Mouse (Mus musculus) gastrocnemius, postnatal 36 days (tissue): Measurements from ENCODE around the gene Cd59b. TPM values are rescaled to one million over a fixed set of nuclear protein-coding genes. Genes with fewer than 3 reads are reported as not detected.

Source experiments
- DNase-seq, 2 experiments: peaks; one replicate each; pipeline ENCODE4 v3.0.0; 2022
- intact Hi-C: fragments of 180-260 bp; cut with DNase I; formaldehyde crosslinking; loops from one replicate; pipeline ENCODE4 v1.15.1; 2025
- long read RNA-seq, 2 experiments: library from polyadenylated mRNA; stranded (forward); transcript quantifications; one replicate each; pipeline ENCODE4 v2.0.0; 2021
- total RNA-seq, 2 experiments: library from RNA; stranded (reverse); gene quantifications; 2 replicates each; pipeline ENCODE4 v1.2.3; 2021

The Cd59b gene
- 1 to 10 TPM; 1.6 to 2.9 TPM for total RNA-seq
- long read RNA-seq, experiment 1, partial matches to known transcripts = 1 of 5 reads
- long read RNA-seq, experiment 1, other reads (novel, unspliced or antisense) = 1 of 5 reads
- long read RNA-seq, experiment 2, transcript Cd59b-204 (4 exons, 436 nt) = major isoform, 6 of 7 reads
- long read RNA-seq, experiment 2, partial matches to known transcripts = 0 of 7 reads
- long read RNA-seq, experiment 2, other reads (novel, unspliced or antisense) = 1 of 7 reads

- intact Hi-C loops = loop anchor here (2.0 kb wide), 1 partner anchor 23 kb away; no protein-coding TSS in a partner anchor
- DNase-seq = peak; percentile 17 to 30
Measured at GRCm38 (mm10) chr2:104069704-104070185, at the start of gene Cd59b. Cd59b (plus strand) TSS chr2:104069849.

DNA sequence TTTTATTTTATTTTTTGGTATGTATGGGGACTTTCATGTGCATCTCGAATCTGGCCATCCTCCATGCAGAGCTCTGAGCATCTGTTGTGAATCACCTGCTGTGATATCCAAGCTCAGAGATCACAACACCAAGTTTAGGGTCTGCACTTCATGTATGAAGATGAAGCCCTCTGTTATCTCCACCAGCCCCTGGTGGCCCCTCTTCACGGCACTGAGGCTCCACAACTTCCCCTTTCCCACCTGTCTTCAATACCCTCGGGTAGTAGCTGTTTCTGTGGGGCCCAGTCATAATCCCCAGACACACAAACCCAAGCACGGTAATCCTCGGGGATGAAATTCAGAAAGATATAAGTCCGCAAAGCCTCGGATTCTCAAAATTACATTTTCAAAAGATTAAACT lies 46.6 kb upstream of the Cd59b start:
- intact Hi-C loops = no loop called here
- no peak for DNase-seq

DNA sequence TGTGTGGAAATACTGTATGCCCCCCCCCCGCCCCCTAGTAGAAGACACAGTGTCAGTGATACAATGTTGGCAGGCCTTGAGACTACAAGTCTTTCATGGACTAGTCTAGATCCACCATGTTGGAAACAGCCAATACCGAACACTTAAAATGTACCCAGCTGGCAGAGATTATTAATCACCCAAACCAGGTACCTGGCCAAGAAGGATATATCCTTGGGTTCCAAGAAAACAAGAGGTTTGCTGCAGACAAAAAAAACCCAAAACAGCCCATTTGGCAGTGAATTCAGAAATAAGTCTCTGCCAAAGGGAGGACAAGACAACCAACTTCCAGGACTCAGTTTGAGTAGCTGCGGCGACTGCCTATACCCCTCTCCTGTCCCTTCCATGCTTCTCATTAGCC lies 45.0 kb upstream of the Cd59b start:
- intact Hi-C loops = no loop called here
- no peak for DNase-seq

- intact Hi-C loops = no loop called here
- DNase-seq = peak; percentile 80 to 82
Measured at GRCm38 (mm10) chr2:104027458-104028138, 42.1 kb upstream of the Cd59b start, which contains the start of gene Fbxo3. Fbxo3 (plus strand) TSS chr2:104027721.

DNA sequence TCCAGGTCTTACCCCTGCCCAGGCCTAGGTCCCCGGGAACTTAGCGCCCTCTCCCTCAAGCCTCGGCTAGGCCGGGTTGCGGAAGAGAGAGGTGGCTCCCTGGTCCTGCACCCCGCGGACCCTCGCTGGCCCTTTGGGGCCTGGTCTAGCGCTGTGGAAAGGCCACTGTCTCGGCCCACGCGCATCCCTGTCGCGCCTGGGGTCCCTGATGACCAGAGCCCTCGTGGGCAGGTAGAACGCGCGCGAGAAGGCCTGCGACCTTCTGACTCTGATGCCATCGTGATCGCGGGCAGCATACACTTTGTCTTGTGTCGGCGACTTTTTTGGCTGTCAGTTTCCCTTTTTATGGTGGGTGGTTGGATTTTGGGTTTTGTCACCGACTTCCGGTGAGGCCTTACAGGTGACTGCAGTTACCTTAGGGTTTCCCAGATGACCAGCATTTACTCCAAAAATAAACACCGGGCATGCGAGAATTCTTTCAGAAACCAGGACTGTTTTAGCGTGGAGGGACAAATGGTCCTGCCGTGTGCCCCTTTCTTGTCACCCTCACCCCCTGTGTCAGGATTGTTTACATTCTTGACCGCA lies 41.4 kb upstream of the Cd59b start, which contains the start of gene 4931422A03Rik:
Gene 4931422A03Rik (minus strand): TSS at position 223 of the 585 bp plus-strand sequence.
- intact Hi-C loops = no loop called here
- peak in 1 of 2 experiments; percentile 8 for DNase-seq

GRCm38 (mm10) chr2:104029074-104029473 lies 40.6 kb upstream of the Cd59b start:
- intact Hi-C loops = no loop called here
- no peak for DNase-seq

DNA sequence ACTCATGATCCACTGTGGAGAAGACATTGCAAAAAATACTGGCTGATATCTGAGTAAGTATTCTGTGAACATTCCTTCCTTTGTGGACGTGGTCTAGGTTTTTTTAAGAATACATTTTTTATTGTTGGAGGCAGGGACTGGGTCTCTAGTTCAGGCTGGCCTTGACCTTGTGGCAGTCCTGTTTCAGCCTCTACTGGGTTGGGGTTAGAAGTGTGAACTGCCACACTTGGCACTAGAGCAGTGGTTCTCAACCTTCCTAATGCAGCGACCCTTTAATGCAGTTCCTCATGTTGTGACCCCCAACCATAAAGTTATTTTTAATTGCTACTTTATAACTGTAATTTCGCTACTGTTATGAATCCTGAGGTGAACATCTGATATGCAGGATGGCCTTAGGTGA lies 39.3 kb upstream of the Cd59b start:
- DNase-seq = no peak
- intact Hi-C loops = loop anchor here (10.0 kb wide), 3 partner anchors 94 to 554 kb away; partner anchors contain the start of gene A930018P22Rik

DNA sequence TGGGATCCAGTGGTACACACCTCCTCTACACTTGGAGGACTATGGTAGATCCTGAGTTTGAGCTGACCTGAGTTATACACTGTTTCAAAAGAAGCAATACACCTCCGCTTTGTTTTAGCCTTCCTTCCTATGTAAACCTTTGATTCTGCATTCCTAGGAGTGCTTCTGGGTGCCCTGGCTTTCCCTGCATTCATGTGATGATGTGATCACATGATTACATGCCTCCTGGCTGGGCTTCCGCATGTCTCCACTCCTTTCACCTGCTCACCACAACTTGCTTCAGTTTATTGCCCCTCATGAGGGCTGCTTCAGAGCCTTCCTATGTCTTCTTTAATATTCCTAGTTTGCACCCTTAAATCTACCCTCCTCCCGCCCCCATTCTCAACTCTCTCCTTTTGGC lies 37.6 kb upstream of the Cd59b start:
- intact Hi-C loops = loop anchor here (10.0 kb wide), 3 partner anchors 93 to 553 kb away; partner anchors contain the start of gene A930018P22Rik
- no peak for DNase-seq

DNA sequence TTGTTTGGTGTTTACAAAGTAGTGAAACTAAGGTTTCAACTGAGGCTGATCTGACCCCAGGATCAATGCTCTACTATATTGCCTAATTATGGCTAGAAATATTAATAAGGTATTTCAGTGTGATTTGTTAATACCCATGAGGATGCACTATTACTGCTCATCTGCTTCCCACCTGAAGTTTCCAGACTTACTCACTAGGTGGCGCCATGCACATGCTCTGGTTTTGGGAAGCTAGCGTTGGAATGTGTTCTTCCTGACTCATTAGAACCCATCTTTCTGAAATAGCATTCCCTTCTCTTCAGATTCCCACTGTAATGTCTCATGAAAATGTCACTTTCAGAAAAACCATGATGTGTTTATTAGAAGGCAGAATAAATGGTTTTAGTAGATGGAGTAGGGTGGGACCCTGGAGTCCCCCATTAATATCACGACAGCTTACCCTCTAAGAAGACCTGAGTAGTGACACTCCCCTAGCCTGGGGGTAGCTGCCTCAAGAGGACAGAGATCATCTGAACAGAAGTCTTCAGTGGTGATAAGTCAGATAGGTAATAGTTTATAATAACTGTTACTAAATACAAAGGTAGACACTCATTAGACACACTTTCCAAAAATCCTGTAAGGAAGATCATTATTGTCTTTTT lies 34.7 kb upstream of the Cd59b start:
- peak; percentile 30 to 31 for DNase-seq
- intact Hi-C loops = loop anchor here (10.0 kb wide), 3 partner anchors 90 to 550 kb away; partner anchors contain the start of gene A930018P22Rik

GRCm38 (mm10) chr2:104035595-104035994 lies 34.1 kb upstream of the Cd59b start:
- DNase-seq = peak in 1 of 2 experiments; percentile 13
- intact Hi-C loops = loop anchor here (10.0 kb wide), 3 partner anchors 89 to 549 kb away; partner anchors contain the start of gene A930018P22Rik

- intact Hi-C loops = loop anchor here (10.0 kb wide), 3 partner anchors 88 to 548 kb away; partner anchors contain the start of gene A930018P22Rik
Measured at GRCm38 (mm10) chr2:104036316-104036715, 33.3 kb upstream of the Cd59b start.

DNA sequence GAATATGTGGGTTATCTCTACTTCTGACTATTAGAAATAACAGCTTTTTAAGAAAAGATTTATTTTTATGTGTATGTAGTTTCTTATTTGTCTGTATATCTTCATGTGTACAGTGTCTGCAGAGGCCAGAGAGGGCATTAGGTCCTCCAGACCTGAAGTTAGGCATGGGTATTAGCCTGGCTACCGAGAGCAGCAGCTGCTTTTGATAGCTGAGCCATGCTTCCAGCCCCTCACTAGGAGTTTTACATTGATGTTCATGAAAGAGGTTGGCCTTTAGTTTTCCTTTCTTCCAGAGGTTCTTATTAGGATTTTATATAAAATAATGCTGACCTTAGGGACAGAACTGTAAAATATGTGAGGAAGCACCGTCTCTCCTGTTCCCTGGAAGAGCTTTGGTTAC lies 31.4 kb upstream of the Cd59b start:
- intact Hi-C loops = loop anchor here (10.0 kb wide), 3 partner anchors 87 to 547 kb away; partner anchors contain the start of gene A930018P22Rik
- no peak for DNase-seq

More at GRCm38 (mm10) chr2:104036316-104036715, 33.3 kb upstream of the Cd59b start:
- no peak for DNase-seq

DNA sequence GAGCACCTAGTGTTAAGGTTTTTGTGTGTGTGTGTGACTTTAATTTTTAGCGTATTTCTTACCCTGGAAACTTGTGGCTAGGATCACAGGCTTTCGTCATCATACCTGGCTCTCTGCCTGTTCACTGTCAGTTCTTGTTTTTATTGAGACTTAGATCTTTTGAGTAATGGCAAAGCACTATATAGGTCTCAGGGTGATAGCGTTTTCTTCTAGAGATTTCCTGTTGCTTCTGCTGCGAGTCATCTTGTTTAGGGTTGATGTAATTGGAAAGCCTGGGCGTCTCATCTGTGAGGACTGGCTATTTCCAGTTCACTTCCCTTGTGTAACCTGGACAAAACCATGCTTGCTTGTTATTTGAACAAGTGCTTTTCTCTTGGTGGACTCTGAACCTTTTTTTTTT lies 28.0 kb upstream of the Cd59b start:
- no peak for DNase-seq
- intact Hi-C loops = no loop called here

GRCm38 (mm10) chr2:104042766-104043165 lies 26.9 kb upstream of the Cd59b start:
- intact Hi-C loops = no loop called here
- no peak for DNase-seq

DNA sequence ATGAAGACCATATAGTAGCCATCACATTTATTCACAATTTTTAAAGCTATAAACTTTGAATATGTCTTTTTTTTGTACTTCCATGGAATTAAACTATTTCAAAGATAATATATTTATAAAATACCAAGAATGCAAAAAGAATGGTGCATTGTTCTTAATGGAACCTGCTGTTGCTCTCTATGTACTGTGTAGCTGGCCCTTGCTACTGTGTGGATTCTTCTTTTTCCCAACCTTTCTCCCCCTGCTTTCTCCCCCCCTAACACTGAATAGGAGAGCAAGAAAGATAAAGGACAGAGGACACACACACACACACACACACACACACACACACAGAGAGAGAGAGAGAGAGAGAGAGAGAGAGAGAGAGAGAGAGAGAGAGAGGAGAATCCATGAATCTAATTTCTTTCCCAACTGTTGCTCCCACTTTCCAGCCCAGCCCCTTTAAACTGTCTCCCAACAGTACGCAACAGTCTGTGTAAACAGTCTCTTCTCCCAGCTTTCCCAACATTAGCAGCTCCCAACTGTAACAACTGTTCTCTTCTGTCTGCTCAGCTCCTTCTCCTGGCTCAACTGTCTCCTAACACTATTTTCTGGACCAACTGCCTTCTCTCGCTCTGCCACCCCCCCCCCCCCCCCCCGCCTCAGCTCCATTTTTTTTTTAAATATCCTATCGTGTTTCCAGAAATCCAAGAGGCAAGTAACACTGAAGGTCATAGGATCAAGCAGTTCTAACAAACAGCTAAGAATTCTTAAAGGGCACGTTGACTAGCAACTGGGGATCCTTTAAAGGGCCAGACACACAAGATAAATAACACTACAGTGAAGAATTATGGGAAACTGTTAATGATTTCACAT lies 25.8 kb upstream of the Cd59b start:
- intact Hi-C loops = no loop called here
- DNase-seq = no peak

- intact Hi-C loops = no loop called here
- peak in 1 of 2 experiments; percentile 20 for DNase-seq
Measured at GRCm38 (mm10) chr2:104044479-104045080, 25.1 kb upstream of the Cd59b start.

DNA sequence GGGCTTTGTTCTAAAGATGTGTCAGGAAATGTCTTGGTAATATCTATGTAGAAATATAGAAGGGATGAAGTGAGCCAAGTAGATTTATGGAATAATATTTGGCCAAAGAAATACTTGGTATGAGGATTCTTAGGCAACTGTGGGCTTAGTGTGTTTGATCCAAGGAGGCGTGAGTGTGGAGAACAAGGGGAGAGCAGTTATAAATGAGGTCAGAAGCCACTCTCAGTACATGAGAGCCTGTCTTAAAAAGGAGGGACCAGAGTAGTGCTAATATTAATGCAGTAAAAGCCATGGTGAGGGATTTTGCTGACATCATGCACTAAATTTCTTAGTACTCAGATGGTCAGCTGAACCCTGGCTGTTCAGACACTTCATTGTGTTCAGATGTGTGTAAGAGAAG lies 11.3 kb upstream of the Cd59b start:
- DNase-seq = no peak
- intact Hi-C loops = no loop called here

GRCm38 (mm10) chr2:104058954-104059353 lies 10.7 kb upstream of the Cd59b start:
- intact Hi-C loops = no loop called here
- no peak for DNase-seq

DNA sequence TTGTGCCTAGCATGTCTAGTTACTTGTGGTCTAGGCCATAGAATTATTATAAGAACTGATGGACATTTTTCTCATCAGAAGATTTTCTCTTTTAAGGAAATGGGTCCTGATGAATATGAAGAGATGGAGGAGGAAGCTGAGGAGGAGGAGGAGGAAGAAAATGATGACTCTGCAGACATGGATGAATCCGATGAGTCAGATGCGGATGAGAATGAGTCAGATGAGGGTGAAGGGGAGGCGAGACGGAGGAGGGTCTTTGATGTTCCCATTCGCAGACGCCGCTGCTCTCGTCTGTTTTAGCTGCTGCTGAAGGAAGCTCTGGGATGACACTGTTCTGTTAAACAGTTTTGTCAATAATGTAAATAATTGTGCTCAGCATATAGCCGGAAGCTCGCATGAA lies 9.9 kb upstream of the Cd59b start:
- DNase-seq = no peak
- intact Hi-C loops = no loop called here
